Mouse (Mus musculus): ENCODE results near the gene Ftcd. TPM values are rescaled to one million over a fixed set of nuclear protein-coding genes. Genes with fewer than 3 reads are reported as not detected.

Gene Ftcd
- total and polyA plus RNA-seq, 2 experiments from 2014 or later: 5.6 to 5.8 TPM

DNA sequence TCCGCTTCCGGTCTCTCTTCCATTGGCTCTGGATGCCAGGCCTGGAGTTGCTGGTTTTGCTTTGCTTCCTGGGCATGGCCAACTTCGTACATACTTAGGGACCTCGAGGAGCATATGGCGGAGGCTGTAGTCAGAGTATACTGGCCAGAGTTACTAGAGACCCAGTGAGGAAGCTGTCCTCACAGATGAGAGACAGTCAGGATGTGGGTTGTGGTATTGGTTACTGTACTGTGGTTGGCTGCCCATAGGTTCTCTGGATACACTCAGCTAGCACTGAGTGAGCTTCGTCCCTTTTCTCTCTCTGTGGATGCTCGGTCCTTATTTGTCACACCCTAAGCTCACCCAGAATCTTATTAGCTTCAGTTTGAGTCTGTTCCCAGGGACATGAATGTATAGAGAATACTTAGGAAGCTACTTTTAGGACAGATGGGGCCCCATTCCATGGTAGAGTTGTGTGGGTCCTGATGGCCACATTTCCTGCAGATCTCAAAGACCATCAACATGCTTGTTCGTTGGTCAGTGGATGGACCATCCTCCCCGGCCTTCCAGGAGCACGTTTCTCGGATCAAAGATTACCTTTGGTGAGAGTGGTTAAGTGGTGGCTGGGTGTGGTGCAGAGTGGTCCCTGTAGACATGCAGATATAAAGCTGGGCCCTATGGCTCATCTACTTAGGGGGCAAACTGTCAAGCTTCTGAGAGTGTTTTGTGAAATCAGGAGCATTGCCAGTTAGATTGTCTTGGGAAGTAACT is 33.9 kb upstream of the Ftcd start:
- TF ChIP-seq CTCF (IDR thresholded peaks at IDR 0.05; ENCODE audit: low read depth): no peak
- no peak for TF ChIP-seq EP300 (IDR thresholded peaks at IDR 0.05; ENCODE audit: low read depth)
- WGBS: 89% methylated on average over 11 of the region's 11 CpGs

DNA sequence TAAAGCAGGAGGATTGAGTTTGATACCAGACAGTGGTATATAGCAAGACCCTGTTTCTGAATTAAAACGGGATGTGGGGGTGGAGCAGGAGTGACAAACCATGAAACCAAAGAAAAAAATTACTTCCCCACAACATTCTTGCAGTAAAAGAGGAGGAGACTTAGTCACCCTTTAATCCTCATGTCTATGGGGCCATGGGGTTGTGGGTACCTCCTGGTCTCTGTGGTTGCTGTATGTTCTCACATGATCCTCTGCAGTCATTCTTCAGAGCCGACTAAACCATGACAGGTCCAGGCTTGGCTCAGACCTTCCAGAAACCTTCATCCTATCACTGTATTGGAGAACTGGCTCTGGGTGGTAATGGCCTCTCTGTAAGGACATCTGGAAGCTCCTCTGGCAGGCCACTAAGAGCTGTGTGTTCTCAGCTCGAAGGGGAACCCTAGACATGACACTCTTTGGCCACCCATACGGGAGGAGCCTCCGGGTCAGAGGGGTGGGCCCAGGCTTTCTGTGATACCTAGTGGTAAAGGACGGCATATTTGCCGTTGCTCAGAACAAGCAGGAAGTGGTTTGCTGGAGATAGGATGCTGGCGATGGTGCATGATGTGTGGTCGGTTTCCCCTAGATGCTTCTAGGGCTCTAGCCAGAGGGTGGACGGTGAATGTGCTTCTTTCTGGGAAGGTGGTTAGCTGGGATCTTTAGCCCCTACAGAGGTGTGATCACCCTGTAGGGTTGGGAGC is 32.6 kb upstream of the Ftcd start:
- no peaks in the 10 kb centered on the region for H3K9me3 ChIP-seq (replicated peaks; ENCODE audit: control insufficient read depth, low read length)
- DNase-seq (ENCODE audit: low spot score) (no peak), ATAC-seq (ENCODE audit: insufficient read depth, low read depth) (no peak)
- H3K4me1 ChIP-seq (ENCODE audit: control insufficient read depth, insufficient read depth): no peaks in the 10 kb centered on the region
- H3K4me3 ChIP-seq (ENCODE audit: low read depth, low read length): no peak overlapping the region
- H3K4me2 ChIP-seq (ENCODE audit: low read depth, low read length): no peak overlapping the region
- TF ChIP-seq EP300 (IDR thresholded peaks at IDR 0.05; ENCODE audit: low read depth) (no peak), CTCF (IDR thresholded peaks at IDR 0.05; ENCODE audit: low read depth) (no peak)
- H3K36me3 ChIP-seq (replicated peaks; ENCODE audit: control insufficient read depth, insufficient read depth, low read length): peaks cover 94% of the 10 kb centered on the region
- WGBS: 80% methylated on average over 10 of the region's 10 CpGs
- no peak overlapping the region for H3K27ac ChIP-seq (ENCODE audit: low read depth)
- H3K9ac ChIP-seq (replicated peaks; ENCODE audit: low read depth, low read length): no peak overlapping the region
- H3K27me3 ChIP-seq (ENCODE audit: control insufficient read depth, insufficient read depth, low read length): no peaks in the 10 kb centered on the region

More for the DNA sequence above, 33.9 kb upstream of the Ftcd start:
- Histone ChIP-seq H3K36me3 (replicated peaks; ENCODE audit: control insufficient read depth, insufficient read depth, low read length) (peaks cover 92% of the 10 kb centered on the region), H3K4me1 (ENCODE audit: control insufficient read depth, insufficient read depth) (no peaks in the 10 kb centered on the region), H3K9ac (replicated peaks; ENCODE audit: low read depth, low read length) (no peak overlapping the region), H3K4me2 (ENCODE audit: low read depth, low read length) (no peak overlapping the region), H3K9me3 (replicated peaks; ENCODE audit: control insufficient read depth, low read length) (no peaks in the 10 kb centered on the region), H3K27ac (ENCODE audit: low read depth) (no peak overlapping the region), H3K4me3 (ENCODE audit: low read depth, low read length) (no peak overlapping the region), H3K27me3 (ENCODE audit: control insufficient read depth, insufficient read depth, low read length) (no peaks in the 10 kb centered on the region)
- ATAC-seq (ENCODE audit: insufficient read depth, low read depth): no peak
- no peak for DNase-seq (ENCODE audit: low spot score)

GRCm38 (mm10) chr10:76546566-76546965 is 28.9 kb upstream of the Ftcd start:
- Histone ChIP-seq H3K4me3 (ENCODE audit: low read depth, low read length) (no peak overlapping the region), H3K27ac (ENCODE audit: low read depth) (no peak overlapping the region), H3K9me3 (replicated peaks; ENCODE audit: control insufficient read depth, low read length) (no peaks in the 10 kb centered on the region), H3K4me2 (ENCODE audit: low read depth, low read length) (no peak overlapping the region), H3K27me3 (ENCODE audit: control insufficient read depth, insufficient read depth, low read length) (no peaks in the 10 kb centered on the region), H3K4me1 (ENCODE audit: control insufficient read depth, insufficient read depth) (no peaks in the 10 kb centered on the region), H3K36me3 (replicated peaks; ENCODE audit: control insufficient read depth, insufficient read depth, low read length) (peaks cover 91% of the 10 kb centered on the region), H3K9ac (replicated peaks; ENCODE audit: low read depth, low read length) (no peak overlapping the region)
- 92% methylated on average over 8 of the region's 8 CpGs for WGBS
- TF ChIP-seq EP300 (IDR thresholded peaks at IDR 0.05; ENCODE audit: low read depth) (no peak), CTCF (IDR thresholded peaks at IDR 0.05; ENCODE audit: low read depth) (no peak)
- DNase-seq (ENCODE audit: low spot score): no peak
- no peak for ATAC-seq (ENCODE audit: insufficient read depth, low read depth)

DNA sequence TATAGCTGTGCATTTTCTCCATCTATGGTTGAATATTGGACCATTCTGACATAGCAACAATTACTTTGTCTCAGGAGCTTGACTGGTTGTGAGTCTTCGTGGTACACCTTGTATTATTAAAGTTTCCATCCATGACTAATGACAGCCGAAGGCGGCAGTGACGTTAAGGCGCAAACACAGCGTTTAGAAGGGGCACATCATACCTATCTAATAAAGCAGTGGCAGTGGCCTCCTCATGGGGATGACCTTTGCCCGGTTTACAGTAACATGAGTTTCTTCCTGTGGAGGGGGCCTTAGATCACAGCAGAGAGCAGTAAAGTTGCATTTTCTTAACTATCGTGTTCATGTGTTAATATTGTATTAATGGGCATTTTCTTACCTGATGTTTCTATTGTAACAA is 27.2 kb upstream of the Ftcd start:
- Histone ChIP-seq H3K36me3 (replicated peaks; ENCODE audit: control insufficient read depth, insufficient read depth, low read length) (peaks cover 91% of the 10 kb centered on the region), H3K9me3 (replicated peaks; ENCODE audit: control insufficient read depth, low read length) (no peaks in the 10 kb centered on the region), H3K9ac (replicated peaks; ENCODE audit: low read depth, low read length) (no peak overlapping the region), H3K4me1 (ENCODE audit: control insufficient read depth, insufficient read depth) (no peaks in the 10 kb centered on the region), H3K27ac (ENCODE audit: low read depth) (no peak overlapping the region), H3K4me3 (ENCODE audit: low read depth, low read length) (no peak overlapping the region), H3K27me3 (ENCODE audit: control insufficient read depth, insufficient read depth, low read length) (no peaks in the 10 kb centered on the region), H3K4me2 (ENCODE audit: low read depth, low read length) (no peak overlapping the region)
- TF ChIP-seq EP300 (IDR thresholded peaks at IDR 0.05; ENCODE audit: low read depth) (no peak), CTCF (IDR thresholded peaks at IDR 0.05; ENCODE audit: low read depth) (no peak)
- no peak for DNase-seq (ENCODE audit: low spot score)
- no peak for ATAC-seq (ENCODE audit: insufficient read depth, low read depth)
- WGBS: 90% methylated on average over 8 of the region's 8 CpGs

DNA sequence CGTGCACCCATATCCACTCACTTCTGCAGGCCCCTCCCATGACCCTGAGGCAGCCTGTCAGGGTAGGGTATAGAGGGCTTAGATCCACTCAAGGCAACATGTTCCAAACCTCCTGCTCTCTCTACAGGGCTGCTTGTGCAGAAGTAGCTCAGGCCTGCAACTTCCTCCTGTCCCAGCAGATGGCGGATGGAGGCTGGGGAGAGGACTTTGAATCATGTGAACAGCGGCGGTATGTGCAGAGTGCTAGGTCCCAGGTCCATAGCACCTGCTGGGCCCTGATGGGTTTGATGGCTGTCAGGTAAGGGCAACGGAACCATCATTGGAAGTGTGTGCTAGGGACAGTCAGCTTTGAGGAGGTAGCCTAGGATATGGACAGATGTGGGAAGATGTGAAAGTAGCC is 25.0 kb upstream of the Ftcd start:
- DNase-seq (ENCODE audit: low spot score): no peak
- peaks cover 81% of the 10 kb centered on the region for H3K36me3 ChIP-seq (replicated peaks; ENCODE audit: control insufficient read depth, insufficient read depth, low read length)
- no peak for TF ChIP-seq EP300 (IDR thresholded peaks at IDR 0.05; ENCODE audit: low read depth)
- TF ChIP-seq CTCF (IDR thresholded peaks at IDR 0.05; ENCODE audit: low read depth): peak; percentile 50

More for the DNA sequence above, 25.0 kb upstream of the Ftcd start:
- Histone ChIP-seq H3K4me1 (ENCODE audit: control insufficient read depth, insufficient read depth) (no peaks in the 10 kb centered on the region), H3K9me3 (replicated peaks; ENCODE audit: control insufficient read depth, low read length) (no peaks in the 10 kb centered on the region), H3K9ac (replicated peaks; ENCODE audit: low read depth, low read length) (no peak overlapping the region), H3K4me2 (ENCODE audit: low read depth, low read length) (no peak overlapping the region), H3K27ac (ENCODE audit: low read depth) (no peak overlapping the region), H3K27me3 (ENCODE audit: control insufficient read depth, insufficient read depth, low read length) (no peaks in the 10 kb centered on the region), H3K4me3 (ENCODE audit: low read depth, low read length) (no peak overlapping the region)
- ATAC-seq (ENCODE audit: insufficient read depth, low read depth): peak; percentile 24; the same call in 1 of the 2 replicates
- 90% methylated on average over 5 of the region's 5 CpGs for WGBS
